Mouse (Mus musculus): ENCODE results near the gene Homer3.

Homer3 gene

DNA sequence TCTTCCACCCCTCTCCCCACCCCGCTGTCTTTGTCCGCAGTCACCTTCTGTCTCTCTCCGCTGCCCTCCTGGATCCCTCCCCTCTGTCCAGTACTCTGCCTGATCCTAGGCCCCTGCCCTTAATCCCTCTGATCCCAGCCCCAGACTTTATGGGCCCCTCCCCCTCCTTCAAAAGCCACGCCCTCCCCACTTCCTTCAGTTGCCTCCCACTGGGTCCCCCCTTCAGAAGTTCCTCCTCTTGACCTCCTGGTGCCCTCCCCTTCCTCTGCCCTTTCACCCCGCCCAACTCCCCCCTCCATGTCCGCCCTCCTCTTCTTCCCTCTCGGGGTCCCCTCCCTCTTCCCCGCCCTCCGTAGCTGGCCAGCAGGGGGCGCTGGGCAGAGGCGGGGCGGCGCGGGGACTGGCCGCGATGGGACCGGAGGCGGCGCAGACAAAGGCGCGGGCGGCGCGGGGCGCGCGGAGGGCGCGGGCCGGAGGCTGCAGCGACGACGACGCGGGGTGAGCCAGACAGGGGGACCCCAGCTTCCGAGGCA lies at the start of gene Homer3:
Gene Homer3, plus strand, starts transcription at position 225 of the 533 bp plus-strand sequence.
- peak; percentile 76 to 89 for DNase-seq (ENCODE audit: low spot score in 2 of 2)

DNA sequence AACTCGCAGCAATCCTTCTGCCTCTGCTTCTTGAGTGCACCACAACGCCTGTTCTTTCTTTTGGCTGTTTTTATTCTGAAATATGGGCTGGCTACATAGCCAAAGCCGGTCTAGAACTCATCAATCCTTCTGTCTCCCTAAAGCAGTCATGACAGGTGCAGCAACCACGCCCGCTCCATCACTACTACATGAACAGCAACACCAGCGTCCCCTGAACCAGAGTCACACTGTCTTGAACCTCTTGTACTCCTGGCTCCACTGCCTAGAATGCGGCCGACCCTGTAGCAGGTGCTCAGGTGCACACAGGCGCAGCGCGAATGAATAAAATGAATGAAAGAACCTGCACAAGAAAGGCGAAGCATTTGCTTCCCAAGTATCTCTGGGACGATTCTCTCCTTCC lies 49.0 kb upstream of the Homer3 start:
- DNase-seq (ENCODE audit: low spot score in 2 of 2), result peak in 1 of 2 experiments; percentile 34

DNA sequence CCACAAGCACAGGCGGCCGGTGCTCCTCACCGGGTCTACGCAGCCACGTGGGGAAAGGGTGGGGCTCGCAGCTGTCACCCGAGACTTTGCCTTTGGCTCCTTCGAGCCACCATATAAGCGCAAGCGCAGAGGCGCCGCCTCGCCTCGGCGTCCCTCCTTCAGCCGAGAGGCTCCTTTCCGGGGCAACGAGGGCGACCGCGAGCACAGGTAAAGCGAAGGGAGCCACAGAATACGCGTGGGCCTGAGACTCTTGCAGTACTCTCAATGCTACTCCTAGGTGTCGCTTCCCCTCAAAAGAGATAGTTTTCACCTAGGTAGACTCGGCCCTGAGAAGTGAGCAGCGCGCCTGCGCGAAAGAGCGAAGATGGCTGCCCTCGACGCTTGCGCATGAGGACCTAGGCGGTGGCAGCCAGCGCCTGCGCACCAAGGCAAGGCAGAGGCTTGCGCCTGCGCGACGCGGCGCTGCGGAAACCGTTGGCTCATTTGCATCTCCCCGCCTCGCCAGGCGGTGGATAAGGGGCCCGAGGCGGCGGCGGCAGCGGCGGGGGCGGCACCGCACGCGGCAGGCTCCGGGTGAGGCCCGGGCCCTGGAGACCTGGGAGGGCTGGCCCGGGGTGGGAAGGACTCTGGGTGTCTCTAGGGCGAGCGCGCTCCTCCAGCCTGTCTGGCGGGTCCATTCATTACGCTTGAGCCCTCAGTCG lies 48.4 kb upstream of the Homer3 start, which contains the start of the genes Sugp2 and Armc6:
Gene Sugp2, plus strand, starts transcription at position 147 of the 701 bp plus-strand sequence.
Gene Armc6, minus strand, starts transcription at position 387 of the 701 bp plus-strand sequence.
- DNase-seq (ENCODE audit: low spot score in 2 of 2), result peak; percentile 95 to 96

- no peak for DNase-seq (ENCODE audit: low spot score in 2 of 2)
Measured at GRCm38 (mm10) chr8:70234781-70235128, 47.9 kb upstream of the Homer3 start.

GRCm38 (mm10) chr8:70237842-70238241 lies 44.8 kb upstream of the Homer3 start:
- DNase-seq (ENCODE audit: low spot score in 2 of 2), result no peak

GRCm38 (mm10) chr8:70240642-70241041 lies 42.0 kb upstream of the Homer3 start:
- no peak for DNase-seq (ENCODE audit: low spot score in 2 of 2)

GRCm38 (mm10) chr8:70246622-70247021 lies 36.0 kb upstream of the Homer3 start:
- no peak for DNase-seq (ENCODE audit: low spot score in 2 of 2)

DNA sequence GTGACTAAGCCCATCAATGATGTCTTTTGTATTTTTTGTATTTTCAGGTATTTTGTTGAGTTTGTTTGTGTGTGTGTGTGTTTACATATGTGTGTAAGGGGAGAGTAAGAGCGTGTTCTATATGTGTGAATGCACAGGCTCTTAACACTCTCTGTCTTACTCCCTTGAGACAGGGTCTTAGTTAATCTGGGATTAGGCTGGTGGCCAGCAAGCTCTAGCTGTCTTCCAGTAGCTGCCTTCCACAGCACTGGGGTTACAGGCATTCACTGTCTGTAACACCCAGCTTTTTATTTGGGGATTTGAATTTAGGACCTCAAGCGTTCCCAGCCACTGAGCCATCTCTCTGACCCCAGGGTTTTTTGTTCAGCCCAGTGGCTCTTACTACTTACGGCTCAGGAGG lies 34.8 kb upstream of the Homer3 start:
- DNase-seq (ENCODE audit: low spot score in 2 of 2), result no peak

- no peak for DNase-seq (ENCODE audit: low spot score in 2 of 2)
Measured at GRCm38 (mm10) chr8:70254628-70255027, 28.0 kb upstream of the Homer3 start.

- DNase-seq (ENCODE audit: low spot score in 2 of 2), result no peak
Measured at GRCm38 (mm10) chr8:70257456-70257855, 25.2 kb upstream of the Homer3 start.

- no peak for DNase-seq (ENCODE audit: low spot score in 2 of 2)
Measured at GRCm38 (mm10) chr8:70258600-70258999, 24.0 kb upstream of the Homer3 start.

DNA sequence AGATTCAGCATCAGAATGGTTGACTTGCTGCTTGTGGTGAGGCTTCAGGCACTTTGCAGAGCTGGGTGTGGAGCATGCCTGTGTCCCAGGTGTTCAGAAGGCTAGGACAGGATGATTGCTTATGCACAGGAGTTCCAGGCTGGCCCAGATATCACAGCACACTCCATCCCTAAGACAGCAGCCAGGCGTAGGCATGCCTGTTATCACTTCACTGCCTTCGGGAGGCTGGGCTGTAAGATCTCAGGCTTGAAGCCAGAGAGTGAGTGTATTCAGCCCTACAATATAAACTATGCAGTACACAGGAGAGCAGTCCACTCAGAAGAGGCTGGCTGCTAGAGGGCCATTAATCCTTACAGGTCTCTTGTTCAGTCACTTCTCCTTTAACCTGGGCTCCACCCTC lies 23.6 kb upstream of the Homer3 start:
- peak in 1 of 2 experiments; percentile 35 for DNase-seq (ENCODE audit: low spot score in 2 of 2)

GRCm38 (mm10) chr8:70267674-70268073 lies 15.0 kb upstream of the Homer3 start:
- DNase-seq (ENCODE audit: low spot score in 2 of 2), result no peak

GRCm38 (mm10) chr8:70268311-70268710 lies 14.3 kb upstream of the Homer3 start:
- no peak for DNase-seq (ENCODE audit: low spot score in 2 of 2)

DNA sequence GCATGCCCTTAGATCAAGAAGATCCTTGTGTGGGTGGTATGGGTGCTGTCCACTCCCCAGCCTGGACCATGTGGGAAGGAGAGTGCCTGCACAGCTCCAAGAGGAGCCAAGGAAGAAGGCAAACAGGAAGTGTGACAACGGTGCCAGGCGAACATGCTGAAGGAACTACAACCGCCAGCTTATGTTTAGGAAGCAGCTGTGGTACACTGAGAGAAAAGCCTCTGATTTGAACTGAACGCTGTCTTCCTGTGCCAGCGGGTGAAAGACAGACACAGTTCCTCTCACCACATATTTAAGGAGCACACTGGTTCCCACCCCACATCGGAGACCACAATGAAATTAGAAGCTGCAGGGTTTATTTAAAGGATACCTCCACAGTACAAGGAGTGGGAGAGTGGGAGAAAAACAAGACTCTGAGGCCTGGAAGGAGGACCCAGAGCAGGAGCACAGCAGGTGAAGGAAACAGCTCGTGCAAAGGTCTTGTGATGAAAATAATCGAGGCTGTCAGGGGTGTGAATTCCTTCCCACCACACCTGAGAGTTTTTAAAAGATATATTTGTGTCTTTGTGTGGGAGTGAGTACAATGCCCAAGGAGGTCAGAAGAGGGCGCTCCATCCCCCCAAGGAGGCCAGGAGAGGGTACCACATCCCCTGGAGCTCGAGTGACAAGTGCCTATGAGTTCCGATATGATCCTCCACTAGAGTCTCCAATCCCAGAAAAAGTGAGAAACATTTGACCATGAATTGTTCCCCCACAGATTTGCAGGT lies 13.6 kb upstream of the Homer3 start:
- DNase-seq (ENCODE audit: low spot score in 2 of 2), result peak in 1 of 2 experiments; percentile 56

DNA sequence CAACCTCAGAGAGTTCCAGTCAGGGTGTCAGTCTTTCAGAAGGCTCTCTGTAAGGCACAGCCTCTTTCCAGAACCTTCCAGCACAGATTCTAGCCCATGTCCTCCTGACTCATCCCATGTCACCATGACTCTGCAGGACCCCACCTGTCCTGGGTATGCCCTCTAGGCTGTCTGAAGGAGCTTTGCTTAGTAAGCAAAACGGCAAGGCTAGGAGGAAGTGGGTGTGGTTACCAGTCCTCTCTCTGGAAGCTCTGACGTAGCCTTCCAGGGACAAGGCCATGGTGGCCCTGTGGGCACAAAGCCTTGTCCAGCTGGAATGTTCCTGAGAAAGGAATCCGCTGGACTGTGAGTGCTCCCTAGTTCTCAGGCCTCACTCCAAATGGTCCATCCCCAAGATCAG lies 9.7 kb upstream of the Homer3 start:
- peak in 1 of 2 experiments; percentile 39 for DNase-seq (ENCODE audit: low spot score in 2 of 2)

- DNase-seq (ENCODE audit: low spot score in 2 of 2), result no peak
Measured at GRCm38 (mm10) chr8:70274350-70274749, 8.3 kb upstream of the Homer3 start.

- DNase-seq (ENCODE audit: low spot score in 2 of 2), result no peak
Measured at GRCm38 (mm10) chr8:70276476-70276875, 6.2 kb upstream of the Homer3 start.

DNA sequence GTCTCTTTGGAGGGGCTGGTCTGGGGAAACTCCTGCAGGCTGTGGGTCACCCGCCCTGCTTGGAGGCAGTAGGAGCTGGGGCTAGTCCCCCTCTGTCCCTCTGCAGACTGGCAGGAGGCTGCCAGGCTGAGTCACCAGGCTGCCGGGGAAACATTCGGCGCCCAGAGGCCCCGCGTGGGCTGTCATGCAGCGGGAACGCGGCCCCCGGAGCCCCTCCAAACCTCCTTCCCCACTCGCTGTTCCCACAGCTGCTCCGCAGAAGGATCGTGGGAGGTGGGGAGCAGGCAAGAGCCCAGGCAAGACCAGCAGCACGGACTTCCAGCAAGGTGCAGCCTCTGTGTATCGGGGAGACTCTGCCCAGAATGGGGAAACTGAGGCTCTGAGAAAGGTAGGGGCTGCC lies 4.5 kb upstream of the Homer3 start:
- no peak for DNase-seq (ENCODE audit: low spot score in 2 of 2)

DNA sequence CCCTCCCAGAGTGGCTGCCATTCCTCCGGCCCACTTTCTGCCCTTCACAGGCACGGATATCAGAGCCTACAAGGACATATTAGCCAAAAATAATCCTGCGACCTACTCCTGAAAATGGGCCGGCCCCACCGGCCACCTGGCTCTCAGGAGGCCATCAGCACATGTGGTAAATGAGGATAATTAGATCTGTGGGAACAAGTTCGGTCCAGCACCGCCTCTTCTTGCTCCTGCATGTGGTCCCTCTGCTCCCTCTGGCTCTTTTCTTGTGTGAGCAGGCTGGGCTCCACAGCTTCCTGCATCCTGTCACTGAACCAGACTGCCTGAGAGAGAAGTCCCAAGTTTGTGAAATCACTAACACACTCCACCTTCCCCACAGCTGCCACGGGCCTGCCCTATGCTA lies 3.4 kb upstream of the Homer3 start:
- no peak for DNase-seq (ENCODE audit: low spot score in 2 of 2)

DNA sequence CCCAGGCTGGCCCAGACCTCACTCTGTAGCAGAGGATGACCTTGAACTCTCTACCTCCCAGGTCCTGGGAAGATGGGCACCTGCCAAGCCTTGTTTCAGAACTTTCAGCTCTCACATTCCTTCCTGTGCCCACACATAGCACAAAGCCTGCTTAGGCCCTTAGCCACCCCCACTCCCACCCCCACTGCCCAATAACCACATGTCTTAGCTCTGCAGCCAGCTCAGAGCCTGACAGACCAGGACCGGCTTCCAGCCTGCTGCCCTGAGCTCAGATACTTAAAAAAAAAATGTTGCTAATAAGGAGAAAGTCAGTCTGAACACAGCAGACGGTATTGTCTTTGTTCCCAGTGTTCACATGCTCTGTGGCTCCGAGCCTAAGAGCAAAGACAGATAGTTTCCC lies 1.6 kb upstream of the Homer3 start:
- no peak for DNase-seq (ENCODE audit: low spot score in 2 of 2)

- DNase-seq (ENCODE audit: low spot score in 2 of 2), result no peak
Measured at GRCm38 (mm10) chr8:70283136-70284077, 780 bp downstream of the Homer3 start.
